Mouse (Mus musculus) forebrain, embryonic 15.5 days (tissue): ENCODE results near the gene Pdhx. TPM values are rescaled to one million over a fixed set of nuclear protein-coding genes. Genes with fewer than 3 reads are reported as not detected.

ENCODE experiments used
- ATAC-seq: fragments of 200-750 bp; cut with Nextera tagmentation; replicated peaks from 2 replicates; pipeline ENCODE4 v1.8.0; 2017; ENCODE audit warnings: mild to moderate bottlenecking, moderate TSS enrichment, moderate library complexity
- H3K27ac ChIP-seq: fragments of 300-500 bp; sonication (generic); replicated peaks from 2 replicates; pipeline ENCODE4 v1.5.1; 2015; ENCODE audit warnings: mild to moderate bottlenecking, inconsistent platforms
- H3K27me3 ChIP-seq: fragments of 300-500 bp; sonication (generic); 2 replicates; pipeline ENCODE4 v1.6.1; 2015; ENCODE audit warnings: inconsistent platforms
- H3K36me3 ChIP-seq: fragments of 300-500 bp; sonication (generic); 2 replicates; pipeline ENCODE4 v1.6.1; 2015; ENCODE audit warnings: mild to moderate bottlenecking, inconsistent platforms
- H3K4me1 ChIP-seq: fragments of 300-500 bp; sonication (generic); 2 replicates; pipeline ENCODE4 v1.6.1; 2015; ENCODE audit warnings: inconsistent platforms
- H3K4me2 ChIP-seq: fragments of 300-500 bp; sonication (generic); replicated peaks from 2 replicates; pipeline ENCODE4 v1.6.1; 2015; ENCODE audit warnings: mild to moderate bottlenecking, inconsistent platforms
- H3K4me3 ChIP-seq: fragments of 300-500 bp; sonication (generic); 2 replicates; pipeline ENCODE4 v1.5.1; 2015; ENCODE audit warnings: mild to moderate bottlenecking, inconsistent platforms
- H3K9ac ChIP-seq: fragments of 300-500 bp; sonication (generic); replicated peaks from 2 replicates; pipeline ENCODE4 v1.6.1; 2015; ENCODE audit warnings: mild to moderate bottlenecking, inconsistent platforms
- H3K9me3 ChIP-seq: fragments of 300-500 bp; sonication (generic); 2 replicates; pipeline ENCODE4 v1.6.1; 2016; ENCODE audit warnings: inconsistent platforms
- WGBS: fragments of 180-500 bp; shearing (Covaris S2); methylation state at CpG from one replicate; pipeline ENCODE4 v1.1.7; 2015; ENCODE audit warnings: mixed read lengths; 5-methylcytosine and 5-hydroxymethylcytosine counted together
- polyA plus RNA-seq: library from polyadenylated mRNA; unstranded; fragments of >200 nt; fragmentation: Nextera tagmentation; extraction: Ambion mirVana; gene quantifications from 2 replicates; pipeline ENCODE4 v1.2.1, GENCODE M21; 2015

Gene Pdhx
- polyA plus RNA-seq, 1 experiment from 2014 or later: 58.7 TPM

DNA sequence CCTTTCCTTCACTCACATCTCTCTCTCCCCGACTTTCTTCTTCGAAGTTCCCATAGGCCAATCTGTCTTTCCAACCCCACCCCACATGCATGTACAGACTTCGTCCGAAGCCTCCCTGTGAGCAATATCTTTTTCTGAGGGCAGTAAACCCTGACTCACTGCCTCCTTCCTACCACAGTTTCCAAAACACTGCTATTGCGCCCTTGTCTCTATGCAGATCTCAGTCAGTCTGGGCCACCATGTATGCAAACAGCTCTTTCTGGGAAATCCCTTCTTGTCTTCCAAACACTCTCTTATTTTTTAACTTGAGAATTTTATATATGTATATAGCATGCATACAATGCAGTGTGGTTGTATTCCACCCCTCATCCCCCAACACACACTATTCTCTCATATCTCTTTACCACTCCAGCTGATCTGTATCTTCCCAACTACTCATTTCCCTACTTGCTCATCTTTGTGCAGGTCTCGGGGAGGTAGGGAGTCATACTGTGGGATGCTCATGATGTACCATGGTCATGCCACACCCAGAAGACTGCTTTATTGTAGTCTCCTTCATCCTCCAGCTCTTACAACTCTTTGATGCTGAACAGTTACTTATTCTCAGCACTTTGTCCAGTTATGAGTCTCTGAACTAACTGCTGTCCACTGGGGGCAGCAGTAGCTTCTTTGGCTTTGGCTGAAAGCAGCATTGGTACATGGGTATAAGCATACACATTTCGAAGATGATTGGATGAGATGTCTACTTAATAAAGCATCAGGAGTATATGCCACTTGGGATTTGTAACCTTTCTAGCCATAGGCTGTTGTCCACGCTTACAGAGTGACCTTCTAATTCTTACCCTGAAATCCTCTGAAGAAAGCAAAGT lies 91.6 kb downstream of the Pdhx start:
- H3K27ac ChIP-seq: no peak overlapping the region
- H3K4me1 ChIP-seq: no peaks in the 10 kb centered on the region
- WGBS: 93% methylated on average over 8 of the region's 8 CpGs
- ATAC-seq: no peak
- no peaks in the 10 kb centered on the region for H3K9me3 ChIP-seq
- H3K36me3 ChIP-seq: no peaks in the 10 kb centered on the region
- H3K4me2 ChIP-seq: no peak overlapping the region
- H3K9ac ChIP-seq: no peak overlapping the region
- H3K27me3 ChIP-seq: no peaks in the 10 kb centered on the region
- no peak overlapping the region for H3K4me3 ChIP-seq

- no peak overlapping the region for H3K4me3 ChIP-seq
- no peak overlapping the region for H3K27ac ChIP-seq
- no peaks in the 10 kb centered on the region for H3K27me3 ChIP-seq
- H3K36me3 ChIP-seq: no peaks in the 10 kb centered on the region
- no peak overlapping the region for H3K9ac ChIP-seq
- no peak overlapping the region for H3K4me2 ChIP-seq
- no peak for ATAC-seq
- WGBS: 76% methylated on average over 2 of the region's 2 CpGs
- H3K9me3 ChIP-seq: no peaks in the 10 kb centered on the region
- no peaks in the 10 kb centered on the region for H3K4me1 ChIP-seq
These were observed 92.4 kb downstream of the Pdhx start for GRCm38 (mm10) chr2:102980870-102981269.

DNA sequence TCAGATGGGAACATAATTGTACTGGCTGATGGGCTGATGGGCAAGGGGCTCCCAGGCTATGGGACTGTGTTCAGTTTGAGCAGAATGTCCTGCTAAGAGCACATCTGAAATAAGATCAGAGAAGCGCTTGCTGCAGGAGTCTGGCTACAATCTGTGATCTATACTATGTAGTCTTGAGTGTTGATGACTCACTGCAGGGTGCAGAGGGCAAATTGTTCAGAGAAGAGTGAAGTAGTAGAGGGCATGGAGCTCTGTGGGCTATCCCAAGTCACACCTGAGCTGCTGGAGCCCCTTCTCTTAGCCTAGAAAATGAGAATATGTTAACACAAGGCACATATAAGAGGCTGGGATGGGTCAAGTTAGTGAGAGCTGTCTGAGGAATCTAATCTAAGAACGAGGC lies 93.8 kb downstream of the Pdhx start:
- Histone ChIP-seq H3K4me3 (no peak overlapping the region), H3K9ac (no peak overlapping the region), H3K27me3 (no peaks in the 10 kb centered on the region), H3K4me2 (no peak overlapping the region), H3K27ac (no peak overlapping the region), H3K36me3 (no peaks in the 10 kb centered on the region), H3K9me3 (no peaks in the 10 kb centered on the region), H3K4me1 (no peaks in the 10 kb centered on the region)
- 76% methylated on average over 2 of the region's 2 CpGs for WGBS
- ATAC-seq: no peak

DNA sequence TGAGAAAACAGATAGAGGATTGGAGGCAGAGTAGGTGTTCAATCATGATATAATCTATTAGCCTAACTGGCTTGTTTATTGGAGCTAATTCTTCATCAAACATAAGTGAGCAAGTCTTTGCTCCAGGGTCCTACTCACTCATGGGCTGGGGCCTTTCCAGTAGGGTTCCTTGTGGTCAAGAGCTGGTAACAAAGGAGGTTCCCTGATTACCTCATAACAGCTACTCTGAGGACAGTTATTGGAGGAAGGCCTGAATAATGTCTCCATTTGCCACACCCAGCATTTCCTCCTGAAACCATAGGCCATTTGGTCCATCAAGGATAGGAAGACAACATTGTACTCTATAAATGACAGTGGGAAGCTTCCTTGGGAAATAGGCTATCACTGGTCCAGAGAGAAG lies 94.2 kb downstream of the Pdhx start:
- H3K27ac ChIP-seq: no peak overlapping the region
- H3K9ac ChIP-seq: no peak overlapping the region
- no peaks in the 10 kb centered on the region for H3K9me3 ChIP-seq
- no peaks in the 10 kb centered on the region for H3K36me3 ChIP-seq
- ATAC-seq: no peak
- no peaks in the 10 kb centered on the region for H3K27me3 ChIP-seq
- H3K4me1 ChIP-seq: no peaks in the 10 kb centered on the region
- H3K4me2 ChIP-seq: no peak overlapping the region
- no peak overlapping the region for H3K4me3 ChIP-seq

GRCm38 (mm10) chr2:102975358-102975945 lies 97.9 kb downstream of the Pdhx start:
- H3K27ac ChIP-seq: no peak overlapping the region
- no peak overlapping the region for H3K4me3 ChIP-seq
- H3K4me2 ChIP-seq: no peak overlapping the region
- no peaks in the 10 kb centered on the region for H3K4me1 ChIP-seq
- WGBS: 89% methylated on average over 5 of the region's 5 CpGs
- ATAC-seq: no peak
- no peaks in the 10 kb centered on the region for H3K36me3 ChIP-seq
- no peaks in the 10 kb centered on the region for H3K9me3 ChIP-seq
- H3K9ac ChIP-seq: no peak overlapping the region
- no peaks in the 10 kb centered on the region for H3K27me3 ChIP-seq

DNA sequence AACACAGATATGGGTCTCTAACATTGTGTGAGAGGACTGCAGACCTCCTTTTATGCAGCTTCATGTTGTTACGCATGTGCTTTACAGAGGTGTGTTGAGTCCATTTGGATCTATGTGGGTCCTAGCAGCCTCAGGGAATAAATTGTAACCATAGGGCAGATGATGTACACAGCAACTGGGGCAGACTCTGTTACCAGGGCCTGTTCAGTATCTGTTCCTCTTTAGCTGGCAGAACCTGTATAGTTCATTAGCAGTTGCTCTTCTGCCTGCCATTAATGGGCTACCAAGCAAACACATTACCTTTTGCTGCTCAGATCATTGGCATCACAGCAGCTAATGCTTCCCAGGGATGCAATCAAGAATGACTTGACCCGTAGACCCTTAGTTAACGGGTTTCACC lies 100.2 kb downstream of the Pdhx start:
- 86% methylated on average over 3 of the region's 3 CpGs for WGBS
- H3K9ac ChIP-seq: no peak overlapping the region
- no peaks in the 10 kb centered on the region for H3K36me3 ChIP-seq
- H3K4me1 ChIP-seq: no peaks in the 10 kb centered on the region
- no peak overlapping the region for H3K27ac ChIP-seq
- no peak overlapping the region for H3K4me2 ChIP-seq
- no peak overlapping the region for H3K4me3 ChIP-seq
- H3K9me3 ChIP-seq: no peaks in the 10 kb centered on the region
- ATAC-seq: no peak
- H3K27me3 ChIP-seq: no peaks in the 10 kb centered on the region

- WGBS: 73% methylated on average over 5 of the region's 5 CpGs
- no peak overlapping the region for H3K4me2 ChIP-seq
These were observed 100.7 kb downstream of the Pdhx start for GRCm38 (mm10) chr2:102972575-102972974.

DNA sequence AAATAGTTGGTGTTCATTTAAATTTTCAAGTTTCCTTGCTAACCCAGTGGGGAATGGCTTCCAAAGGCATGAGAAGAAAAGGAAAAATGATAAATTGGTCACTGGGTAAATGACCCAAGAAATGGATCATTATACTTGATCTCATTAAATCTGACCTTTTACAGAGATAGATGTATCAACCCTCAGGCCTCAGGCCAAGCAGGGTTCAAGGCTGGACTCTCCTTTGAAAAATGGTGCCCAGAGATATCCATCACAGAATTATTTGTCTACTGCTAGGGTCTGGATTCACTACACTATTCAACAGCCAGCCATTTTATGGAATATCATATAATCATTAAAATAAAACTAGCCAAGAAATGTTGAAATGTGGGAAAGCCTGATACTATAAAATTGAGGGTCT lies 101.4 kb downstream of the Pdhx start:
- H3K9ac ChIP-seq: no peak overlapping the region
- H3K9me3 ChIP-seq: no peaks in the 10 kb centered on the region
- no peaks in the 10 kb centered on the region for H3K27me3 ChIP-seq

More at GRCm38 (mm10) chr2:102972575-102972974, 100.7 kb downstream of the Pdhx start:
- Histone ChIP-seq H3K27ac (no peak overlapping the region), H3K4me3 (no peak overlapping the region), H3K9me3 (no peaks in the 10 kb centered on the region), H3K4me1 (no peaks in the 10 kb centered on the region), H3K9ac (no peak overlapping the region), H3K27me3 (no peaks in the 10 kb centered on the region), H3K36me3 (no peaks in the 10 kb centered on the region)
- no peak for ATAC-seq

More for the DNA sequence above, 101.4 kb downstream of the Pdhx start:
- no peaks in the 10 kb centered on the region for H3K36me3 ChIP-seq
- H3K4me3 ChIP-seq: no peak overlapping the region
- H3K27ac ChIP-seq: no peak overlapping the region
- no peak overlapping the region for H3K4me2 ChIP-seq
- no peak for ATAC-seq
- no peaks in the 10 kb centered on the region for H3K4me1 ChIP-seq

Other genes with a start within 250 kb of the Pdhx start
- 1.4 and 1.9 TPM in 2 replicates for gene Cd44, start 171.8 kb downstream of the Pdhx start, polyA plus RNA-seq
- 45.2 and 48.1 TPM in 2 replicates for gene Apip, start 162 bp upstream of the Pdhx start, polyA plus RNA-seq
- gene Ehf, start 229.8 kb upstream of the Pdhx start, polyA plus RNA-seq: 0.06 and 0.22 TPM in 2 replicates